Mouse (Mus musculus): ENCODE measurements at regions not wholly inside any gene's neighbourhood (a gene's known extent, or its start where the extent isn't known, plus 50 kb on each side); places are given as distances from the start of the nearest gene placed in this dataset.

- H3K36me3 ChIP-seq (replicated peaks; ENCODE audit: control insufficient read depth, insufficient read depth, low read depth), result no peaks in the 10 kb centered on the region
- H3K27ac ChIP-seq, result no peak overlapping the region
- DNase-seq (ENCODE audit: low read depth in 3 of 3, low spot score in 3 of 3) (no peak), ATAC-seq (ENCODE audit: insufficient read depth) (no peak)
- no peaks in the 10 kb centered on the region; a peak in 1 of 4 replicates for H3K4me1 ChIP-seq (replicated peaks; ENCODE audit: control insufficient read depth in 2 of 2, insufficient read depth in 2 of 2, low read length in 1 of 2)
- H3K9ac ChIP-seq (replicated peaks), result no peak overlapping the region
- H3K27me3 ChIP-seq (ENCODE audit: control insufficient read depth, insufficient read depth, low read length), result no peaks in the 10 kb centered on the region
- H3K4me2 ChIP-seq (ENCODE audit: low read depth), result no peak overlapping the region
- WGBS (ENCODE audit: insufficient replicate concordance), result 24% methylated on average over 7 of the region's 7 CpGs
- H3K9me3 ChIP-seq (ENCODE audit: control insufficient read depth, low read length), result no peaks in the 10 kb centered on the region
- no peak for TF ChIP-seq CTCF (IDR thresholded peaks at IDR 0.05; ENCODE audit: low read depth)
- TF ChIP-seq EP300 (IDR thresholded peaks at IDR 0.05; ENCODE audit: low read depth), result no peak
- H3K4me3 ChIP-seq (ENCODE audit: insufficient read depth in 1 of 2, low read depth in 2 of 2, low read length in 2 of 2), result no peak overlapping the region
Observed at GRCm38 (mm10) chr10:120582497-120582896, 106.2 kb upstream of the Hmga2 start.

- Histone ChIP-seq H3K27me3 (ENCODE audit: control insufficient read depth, insufficient read depth, low read length) (no peaks in the 10 kb centered on the region), H3K36me3 (replicated peaks; ENCODE audit: control insufficient read depth, insufficient read depth, low read depth) (no peaks in the 10 kb centered on the region), H3K4me3 (ENCODE audit: insufficient read depth in 1 of 2, low read depth in 2 of 2, low read length in 2 of 2) (no peak overlapping the region), H3K9ac (replicated peaks) (no peak overlapping the region), H3K27ac (no peak overlapping the region), H3K4me2 (ENCODE audit: low read depth) (no peak overlapping the region), H3K9me3 (ENCODE audit: control insufficient read depth, low read length) (no peaks in the 10 kb centered on the region), H3K4me1 (replicated peaks; ENCODE audit: control insufficient read depth in 2 of 2, insufficient read depth in 2 of 2, low read length in 1 of 2) (no peaks in the 10 kb centered on the region; a peak in 1 of 4 replicates)
- ATAC-seq (ENCODE audit: insufficient read depth) (no peak), DNase-seq (ENCODE audit: low read depth in 3 of 3, low spot score in 3 of 3) (no peak)
- TF ChIP-seq EP300 (IDR thresholded peaks at IDR 0.05; ENCODE audit: low read depth) (no peak), CTCF (IDR thresholded peaks at IDR 0.05; ENCODE audit: low read depth) (no peak)
- 64% methylated on average over 6 of the region's 6 CpGs for WGBS (ENCODE audit: insufficient replicate concordance)
Observed at GRCm38 (mm10) chr10:120581547-120581946, 105.3 kb upstream of the Hmga2 start.

- DNase-seq (ENCODE audit: low read depth in 3 of 3, low spot score in 3 of 3) (no peak), ATAC-seq (ENCODE audit: insufficient read depth) (no peak)
- Histone ChIP-seq H3K27me3 (ENCODE audit: control insufficient read depth, insufficient read depth, low read length) (no peaks in the 10 kb centered on the region), H3K9ac (replicated peaks) (no peak overlapping the region), H3K4me2 (ENCODE audit: low read depth) (no peak overlapping the region), H3K36me3 (replicated peaks; ENCODE audit: control insufficient read depth, insufficient read depth, low read depth) (no peaks in the 10 kb centered on the region), H3K27ac (no peak overlapping the region), H3K9me3 (ENCODE audit: control insufficient read depth, low read length) (no peaks in the 10 kb centered on the region), H3K4me3 (ENCODE audit: insufficient read depth in 1 of 2, low read depth in 2 of 2, low read length in 2 of 2) (no peak overlapping the region), H3K4me1 (replicated peaks; ENCODE audit: control insufficient read depth in 2 of 2, insufficient read depth in 2 of 2, low read length in 1 of 2) (no peaks in the 10 kb centered on the region; a peak in 1 of 4 replicates)
- TF ChIP-seq EP300 (IDR thresholded peaks at IDR 0.05; ENCODE audit: low read depth), result no peak
- TF ChIP-seq CTCF (IDR thresholded peaks at IDR 0.05; ENCODE audit: low read depth), result no peak
- 24% methylated on average over 5 of the region's 5 CpGs for WGBS (ENCODE audit: insufficient replicate concordance)
Observed at GRCm38 (mm10) chr10:120576886-120577285, 100.6 kb upstream of the Hmga2 start.

GRCm38 (mm10) chr10:120576148-120576547 lies 99.9 kb upstream of the Hmga2 start:
- ATAC-seq (ENCODE audit: insufficient read depth), result no peak
- no peak for DNase-seq (ENCODE audit: low read depth in 3 of 3, low spot score in 3 of 3)
- TF ChIP-seq CTCF (IDR thresholded peaks at IDR 0.05; ENCODE audit: low read depth) (no peak), EP300 (IDR thresholded peaks at IDR 0.05; ENCODE audit: low read depth) (no peak)
- Histone ChIP-seq H3K9me3 (ENCODE audit: control insufficient read depth, low read length) (no peaks in the 10 kb centered on the region), H3K36me3 (replicated peaks; ENCODE audit: control insufficient read depth, insufficient read depth, low read depth) (no peaks in the 10 kb centered on the region), H3K4me3 (ENCODE audit: insufficient read depth in 1 of 2, low read depth in 2 of 2, low read length in 2 of 2) (no peak overlapping the region), H3K4me2 (ENCODE audit: low read depth) (no peak overlapping the region), H3K9ac (replicated peaks) (no peak overlapping the region), H3K27ac (no peak overlapping the region), H3K27me3 (ENCODE audit: control insufficient read depth, insufficient read depth, low read length) (no peaks in the 10 kb centered on the region), H3K4me1 (replicated peaks; ENCODE audit: control insufficient read depth in 2 of 2, insufficient read depth in 2 of 2, low read length in 1 of 2) (no peaks in the 10 kb centered on the region)
- 49% methylated on average over 4 of the region's 4 CpGs for WGBS (ENCODE audit: insufficient replicate concordance)

- Histone ChIP-seq H3K4me1 (replicated peaks; ENCODE audit: control insufficient read depth in 2 of 2, insufficient read depth in 2 of 2, low read length in 1 of 2) (no peaks in the 10 kb centered on the region), H3K4me2 (ENCODE audit: low read depth) (no peak overlapping the region), H3K27me3 (ENCODE audit: control insufficient read depth, insufficient read depth, low read length) (no peaks in the 10 kb centered on the region), H3K9me3 (ENCODE audit: control insufficient read depth, low read length) (no peaks in the 10 kb centered on the region), H3K27ac (no peak overlapping the region), H3K36me3 (replicated peaks; ENCODE audit: control insufficient read depth, insufficient read depth, low read depth) (no peaks in the 10 kb centered on the region), H3K9ac (replicated peaks) (no peak overlapping the region), H3K4me3 (ENCODE audit: insufficient read depth in 1 of 2, low read depth in 2 of 2, low read length in 2 of 2) (no peak overlapping the region)
- DNase-seq (ENCODE audit: low read depth in 3 of 3, low spot score in 3 of 3), result no peak
- TF ChIP-seq EP300 (IDR thresholded peaks at IDR 0.05; ENCODE audit: low read depth) (no peak), CTCF (IDR thresholded peaks at IDR 0.05; ENCODE audit: low read depth) (no peak)
- no peak for ATAC-seq (ENCODE audit: insufficient read depth)
- WGBS (ENCODE audit: insufficient replicate concordance), result 12% methylated on average over 6 of the region's 6 CpGs
Observed at GRCm38 (mm10) chr10:120571340-120571739, 95.1 kb upstream of the Hmga2 start.

Data from liver, embryonic 14.5 days (tissue).